Mouse (Mus musculus) kidney, adult 18-20 months (tissue): ENCODE measurements around the gene Zfp287.

Experiments used
- DNase-seq: peaks from one replicate; pipeline ENCODE4 v3.0.0; 2021

Gene Zfp287

GRCm38 (mm10) chr11:62699749-62700148 lies 32.0 kb downstream of the Zfp287 start:
- DNase-seq: no peak

GRCm38 (mm10) chr11:62695126-62695525 lies 36.6 kb downstream of the Zfp287 start:
- DNase-seq: no peak

DNA sequence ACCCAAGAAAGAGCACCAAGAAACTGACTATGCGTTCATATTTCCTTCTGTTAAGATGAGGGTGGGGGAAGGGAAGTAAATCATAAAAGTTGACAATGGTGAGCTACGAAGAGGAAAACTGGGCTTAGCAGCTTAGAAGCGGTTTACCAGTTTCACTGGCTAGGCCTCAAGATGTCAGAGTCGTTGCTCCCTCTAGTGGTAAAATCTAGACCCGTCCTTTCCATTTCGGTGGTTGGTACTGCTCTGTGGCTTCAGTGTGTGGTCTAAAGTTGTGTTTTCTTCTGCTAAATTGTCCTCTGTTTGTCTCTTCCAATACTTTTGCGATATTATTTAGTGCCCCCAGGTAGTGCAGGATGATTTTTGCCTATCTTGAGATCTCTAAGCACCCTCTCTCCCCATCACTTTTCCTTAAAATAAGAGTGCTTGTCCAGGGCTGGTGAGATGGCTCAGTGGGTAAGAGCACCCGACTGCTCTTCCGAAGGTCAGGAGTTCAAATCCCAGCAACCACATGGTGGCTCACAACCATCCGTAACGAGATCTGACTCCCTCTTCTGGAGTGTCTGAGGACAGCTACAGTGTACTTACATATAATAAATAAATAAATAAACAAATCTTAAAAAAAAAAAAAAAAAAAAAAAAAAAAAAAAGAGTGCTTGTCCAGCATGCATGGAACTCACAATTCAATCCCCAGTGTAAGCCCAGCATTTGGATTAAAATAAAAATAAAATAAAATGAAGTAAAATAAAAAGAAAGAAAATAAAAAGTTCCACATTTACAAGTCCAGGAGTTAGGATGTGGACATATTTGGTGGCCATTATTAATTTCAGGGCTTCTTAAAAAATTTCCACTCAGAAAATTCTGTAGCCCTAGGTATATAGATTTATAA lies 38.2 kb downstream of the Zfp287 start:
- no peak for DNase-seq

GRCm38 (mm10) chr11:62691592-62691991 lies 40.1 kb downstream of the Zfp287 start:
- DNase-seq: no peak

- DNase-seq: no peak
Observed at GRCm38 (mm10) chr11:62679954-62680353, 51.8 kb downstream of the Zfp287 start.

- no peak for DNase-seq
Observed at GRCm38 (mm10) chr11:62678778-62679354, 52.8 kb downstream of the Zfp287 start.

GRCm38 (mm10) chr11:62676290-62676596 lies 55.5 kb downstream of the Zfp287 start:
- DNase-seq: no peak

GRCm38 (mm10) chr11:62675480-62676289 lies 56.0 kb downstream of the Zfp287 start:
- DNase-seq: peak; percentile 64

DNA sequence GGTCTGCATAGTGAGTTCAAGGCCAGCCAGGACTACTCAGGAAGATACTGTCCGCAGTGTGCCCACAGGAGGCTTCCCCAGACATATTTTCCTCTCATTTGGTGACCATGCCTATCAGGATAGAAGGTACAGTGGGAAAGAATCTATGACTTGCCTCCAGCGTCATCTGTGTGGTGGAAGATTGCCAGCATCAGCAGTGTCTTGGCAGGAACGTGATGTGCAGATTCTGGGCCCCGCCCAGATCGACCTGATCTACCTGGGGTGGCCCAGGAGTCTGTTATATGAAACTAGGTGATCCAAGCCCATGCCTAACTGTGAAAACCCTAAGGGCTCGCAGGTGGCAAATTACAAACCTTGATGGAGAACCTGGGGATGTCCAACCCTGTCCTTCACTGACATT lies 61.7 kb downstream of the Zfp287 start:
- DNase-seq: no peak

GRCm38 (mm10) chr11:62669471-62669870 lies 62.2 kb downstream of the Zfp287 start:
- no peak for DNase-seq

GRCm38 (mm10) chr11:62668986-62669385 lies 62.7 kb downstream of the Zfp287 start:
- no peak for DNase-seq

GRCm38 (mm10) chr11:62664250-62664649 lies 67.5 kb downstream of the Zfp287 start:
- no peak for DNase-seq

- DNase-seq: no peak
Observed at GRCm38 (mm10) chr11:62660885-62661284, 70.8 kb downstream of the Zfp287 start.

DNA sequence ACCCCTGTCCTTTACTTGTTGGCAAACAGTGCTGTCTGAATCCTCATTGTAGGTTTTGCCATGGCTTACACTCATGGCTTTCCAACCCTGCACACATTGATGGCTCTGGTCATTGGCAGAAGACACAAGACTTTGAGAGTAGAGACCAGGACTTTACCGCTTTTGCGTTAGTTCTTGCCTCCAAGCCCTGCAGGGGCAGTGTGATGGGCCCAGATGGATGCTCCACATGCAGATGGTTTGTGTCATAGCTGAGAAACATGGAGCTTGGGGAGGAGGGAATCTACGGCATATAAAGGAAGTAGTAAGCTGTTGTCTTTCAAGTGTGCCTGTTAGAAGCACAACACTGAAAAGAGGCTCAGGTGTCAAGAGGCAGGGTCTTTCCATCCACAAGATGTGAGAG lies 79.6 kb downstream of the Zfp287 start:
- DNase-seq: no peak

GRCm38 (mm10) chr11:62651563-62651962 lies 80.1 kb downstream of the Zfp287 start:
- no peak for DNase-seq
